Mouse (Mus musculus) heart, postnatal 0 days (tissue): ENCODE measurements around the gene Cdc42.
A peak's percentile ranks its signal among the peaks of the same experiment; 100 is the strongest.

Experiments
- CTCF ChIP-seq: IDR thresholded peaks from 2 replicates; pipeline ENCODE4 v1.5.1; 2016; ENCODE audit warnings: antibody characterized with exemption, control low read depth, low read depth
- EP300 ChIP-seq: IDR thresholded peaks from 2 replicates; pipeline ENCODE4 v1.6.1; 2016; ENCODE audit warnings: antibody characterized with exemption, low read depth

DNA sequence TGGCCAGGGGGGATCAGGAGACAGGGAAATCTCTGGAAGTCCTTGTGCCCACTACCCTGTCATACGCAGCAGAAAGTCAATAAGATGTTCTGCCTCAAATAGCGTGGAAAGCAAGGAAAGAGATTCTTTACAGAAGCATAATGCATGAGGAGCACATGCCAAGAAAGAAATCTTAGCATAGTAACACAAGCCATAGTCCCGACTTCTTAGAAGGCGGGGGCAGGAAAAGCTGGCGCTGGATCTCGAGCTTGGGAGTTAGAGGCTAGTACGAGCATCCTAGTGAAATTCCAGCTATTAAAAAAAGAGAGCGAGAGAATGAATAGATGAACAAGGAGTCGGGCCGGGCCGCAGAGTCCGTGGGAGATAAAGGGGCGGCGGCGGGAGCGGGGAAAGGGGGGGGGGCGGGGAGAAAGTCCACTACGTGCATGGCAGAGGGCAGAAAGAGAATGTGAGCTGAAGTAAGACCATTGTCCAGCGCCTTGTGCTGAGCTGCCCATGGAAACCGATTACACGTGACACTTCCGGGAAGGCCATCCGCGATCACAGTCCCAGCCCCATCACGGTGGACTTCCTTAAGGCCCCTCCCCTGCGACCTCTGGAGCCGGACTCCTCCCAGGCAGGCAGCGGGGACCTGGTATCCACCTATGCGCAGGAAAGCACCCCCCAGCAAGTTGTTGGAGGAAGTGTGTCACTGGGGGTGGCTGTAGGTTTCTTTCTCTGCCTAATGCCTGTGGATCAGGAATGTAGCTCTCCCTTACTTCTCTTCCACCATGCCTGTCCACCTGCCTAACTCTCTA lies 12.6 kb upstream of the Cdc42 start:
- TF ChIP-seq EP300 (no peak), CTCF (peak; percentile 5; the same call in 1 of the 2 replicates)
